Mouse (Mus musculus) midbrain, postnatal 0 days (tissue): ENCODE data around the gene Abtb2. TPM values are rescaled to one million over a fixed set of nuclear protein-coding genes. Genes with fewer than 3 reads are reported as not detected.

ENCODE experiments used
- ATAC-seq: fragments of 200-750 bp; cut with Nextera tagmentation; 2 replicates; pipeline ENCODE4 v1.8.0; 2017; ENCODE audit warnings: moderate number of reproducible peaks, mild to moderate bottlenecking, moderate TSS enrichment, moderate library complexity; ENCODE audit not compliant: low FRiP score
- DNase-seq: peaks from one replicate; pipeline ENCODE4 v3.0.0-alpha.2; 2015; ENCODE audit warnings: low spot score
- H3K27ac ChIP-seq: fragments of 300-500 bp; sonication (generic); 2 replicates; pipeline ENCODE4 v1.5.1; 2014; ENCODE audit warnings: low read depth, mild to moderate bottlenecking, low read length, mixed read lengths
- H3K27me3 ChIP-seq: fragments of 300-500 bp; sonication (generic); 2 replicates; pipeline ENCODE4 v1.6.1; 2014; ENCODE audit warnings: low read length, control low read depth, mixed read lengths; ENCODE audit not compliant: insufficient read depth
- H3K36me3 ChIP-seq: fragments of 300-500 bp; sonication (generic); 2 replicates; pipeline ENCODE4 v1.6.1; 2014; ENCODE audit warnings: low read length, control low read depth, mixed read lengths; ENCODE audit not compliant: insufficient read depth
- H3K4me1 ChIP-seq: fragments of 300-500 bp; sonication (generic); 2 replicates; pipeline ENCODE4 v1.6.1; 2014; ENCODE audit warnings: mild to moderate bottlenecking, control low read depth, antibody characterized with exemption, low read length, mixed read lengths; ENCODE audit not compliant: insufficient read depth
- H3K4me2 ChIP-seq: fragments of 300-500 bp; sonication (generic); 2 replicates; pipeline ENCODE4 v1.6.1; 2014; ENCODE audit warnings: low read depth, mild to moderate bottlenecking, low read length, mixed read lengths; ENCODE audit not compliant: poor library complexity, severe bottlenecking
- H3K4me3 ChIP-seq: fragments of 300-500 bp; sonication (generic); 2 replicates; pipeline ENCODE4 v1.5.1; 2014; ENCODE audit warnings: low read depth, mild to moderate bottlenecking, low read length, moderate library complexity
- H3K9ac ChIP-seq: fragments of 300-500 bp; sonication (generic); replicated peaks from 2 replicates; pipeline ENCODE4 v1.6.1; 2014; ENCODE audit warnings: mild to moderate bottlenecking, low read length, moderate library complexity, mixed read lengths; ENCODE audit not compliant: poor library complexity, severe bottlenecking
- H3K9me3 ChIP-seq: fragments of 300-500 bp; sonication (generic); 2 replicates; pipeline ENCODE4 v1.6.1; 2016; ENCODE audit warnings: low read length, control low read depth
- CTCF ChIP-seq: IDR thresholded peaks from 2 replicates; pipeline ENCODE4 v1.5.1; 2016; ENCODE audit warnings: antibody characterized with exemption, mild to moderate bottlenecking
- WGBS: fragments of 180-500 bp; shearing (Covaris S2); extraction: QIAGEN DNeasy Blood & Tissue Kit; methylation state at CpG from one replicate; pipeline ENCODE4 v1.1.7; 2014; 5-methylcytosine and 5-hydroxymethylcytosine counted together
- polyA plus RNA-seq: library from polyadenylated mRNA; unstranded; fragments of >200 nt; fragmentation: Nextera tagmentation; extraction: Ambion mirVana; gene quantifications from 2 replicates; pipeline ENCODE4 v1.2.1, GENCODE M21; 2015
- total RNA-seq: library from RNA; depleted of rRNA; stranded (reverse); fragments of >200 nt; gene quantifications from 2 replicates; pipeline ENCODE4 v1.2.3, GENCODE M21; 2014

Gene Abtb2
- total and polyA plus RNA-seq, 2 experiments from 2014 or later, result 7.4 to 21.8 TPM

DNA sequence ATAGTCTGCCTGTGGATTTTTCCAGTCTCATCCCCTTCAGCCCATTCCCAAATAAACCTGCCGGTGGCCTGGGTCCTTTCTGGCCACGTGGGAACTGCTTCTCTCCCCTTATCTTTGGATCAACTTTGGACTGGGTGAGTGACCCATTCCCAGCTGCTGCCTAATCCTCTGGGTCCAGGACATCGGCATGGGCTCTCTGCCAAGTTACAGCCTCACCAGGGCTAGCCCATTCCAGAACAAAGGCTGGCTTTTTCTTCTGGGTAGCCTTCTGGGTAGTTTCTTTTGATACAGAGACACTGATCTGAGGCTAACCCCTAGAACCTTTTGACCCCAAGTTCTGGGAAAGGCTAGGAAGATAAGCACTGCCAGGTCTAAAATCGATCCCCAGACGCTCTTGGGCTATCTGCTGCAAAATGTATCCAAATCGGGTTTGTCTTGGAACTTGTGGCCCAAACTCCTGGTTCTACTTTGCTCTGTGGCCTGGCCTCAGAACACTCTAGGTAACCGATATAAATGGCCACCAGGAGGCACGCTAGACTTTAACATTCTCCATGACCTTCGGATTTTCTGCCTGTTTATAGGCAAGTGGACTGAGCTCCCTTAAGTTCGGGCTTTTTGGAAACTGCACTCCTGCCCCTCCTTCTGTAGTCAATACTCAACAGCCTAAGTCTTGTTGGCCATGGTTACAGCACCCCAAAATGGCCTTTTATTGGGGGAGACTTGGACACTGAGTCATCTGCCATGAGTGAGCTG, 9.8 kb upstream of the Abtb2 start:
- TF ChIP-seq CTCF, result peak; percentile 51
- ATAC-seq (no peak), DNase-seq (no peak)
- no peaks in the 10 kb centered on the region for H3K4me1 ChIP-seq
- 64% methylated on average over 10 of the region's 10 CpGs for WGBS
- no peaks in the 10 kb centered on the region for H3K27me3 ChIP-seq
- no peaks in the 10 kb centered on the region for H3K9me3 ChIP-seq
- H3K9ac ChIP-seq, result no peak overlapping the region
- H3K4me2 ChIP-seq, result no peak overlapping the region
- H3K27ac ChIP-seq, result no peak overlapping the region
- no peak overlapping the region for H3K4me3 ChIP-seq
- no peaks in the 10 kb centered on the region for H3K36me3 ChIP-seq

DNA sequence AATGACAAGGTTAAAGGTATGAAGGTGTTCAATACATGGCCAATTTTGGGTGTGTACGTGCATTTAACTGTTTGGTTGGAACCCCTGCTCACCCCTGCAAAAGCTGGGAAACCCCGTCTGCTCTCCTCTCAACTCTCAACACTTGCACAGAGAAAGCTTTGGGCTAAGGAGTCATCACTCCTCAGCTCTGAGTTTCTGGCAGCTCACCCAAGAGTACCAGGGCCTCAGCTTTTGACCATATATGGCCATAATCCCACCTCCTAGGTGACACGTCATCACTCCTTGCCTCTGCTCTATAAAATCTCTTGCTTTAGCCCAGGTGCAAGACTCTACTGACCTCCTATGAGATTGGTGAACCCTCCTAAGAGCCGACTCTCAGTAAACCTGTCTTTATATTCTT, 5.2 kb upstream of the Abtb2 start:
- H3K4me2 ChIP-seq, result no peak overlapping the region
- H3K4me3 ChIP-seq, result no peak overlapping the region
- WGBS, result 83% methylated on average over 4 of the region's 4 CpGs
- ATAC-seq, result no peak
- H3K9ac ChIP-seq, result no peak overlapping the region
- no peaks in the 10 kb centered on the region for H3K4me1 ChIP-seq
- no peak for DNase-seq
- no peaks in the 10 kb centered on the region for H3K36me3 ChIP-seq
- H3K27me3 ChIP-seq, result no peaks in the 10 kb centered on the region
- no peaks in the 10 kb centered on the region for H3K9me3 ChIP-seq
- no peak for TF ChIP-seq CTCF
- H3K27ac ChIP-seq, result no peak overlapping the region

DNA sequence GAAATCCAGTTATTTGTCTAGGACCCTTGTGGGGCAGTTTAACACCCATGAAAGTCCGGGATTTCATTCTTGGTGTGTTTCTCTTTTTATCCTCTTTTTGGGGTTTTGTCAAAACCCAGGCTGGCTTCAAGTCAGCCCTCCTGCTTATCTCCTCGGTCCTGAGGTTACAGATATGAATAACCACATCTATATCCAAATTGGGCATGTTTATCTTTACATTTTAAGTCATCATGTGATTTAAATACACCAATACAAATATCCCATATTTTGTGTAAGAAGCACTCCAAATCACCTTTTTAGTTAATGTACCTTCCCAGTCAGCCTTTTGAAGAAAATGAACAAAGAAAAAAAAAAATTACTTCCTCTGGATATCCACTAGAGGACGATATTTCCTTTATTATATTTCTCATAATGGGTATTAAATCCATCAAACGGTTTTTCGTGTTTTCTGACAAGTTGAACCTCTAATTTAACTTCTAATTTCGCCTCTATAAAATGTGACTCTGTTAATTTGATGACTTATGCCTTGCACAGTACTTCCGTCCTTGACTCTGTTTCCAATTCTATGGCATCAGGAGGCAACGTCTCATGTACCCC, 1.6 kb upstream of the Abtb2 start:
- ATAC-seq (no peak), DNase-seq (peak; percentile 64)
- Histone ChIP-seq H3K27me3 (no peaks in the 10 kb centered on the region), H3K27ac (no peak overlapping the region), H3K4me1 (peaks cover 6% of the 10 kb centered on the region; the same call in 1 of the 2 replicates), H3K36me3 (no peaks in the 10 kb centered on the region), H3K9me3 (no peaks in the 10 kb centered on the region), H3K4me3 (peak overlapping the region; percentile 65), H3K9ac (peak overlapping the region; percentile 15; the same call in 1 of the 2 replicates), H3K4me2 (peak overlapping the region; percentile 98)
- 13% methylated on average over 8 of the region's 8 CpGs for WGBS
- TF ChIP-seq CTCF, result peak; percentile 91

DNA sequence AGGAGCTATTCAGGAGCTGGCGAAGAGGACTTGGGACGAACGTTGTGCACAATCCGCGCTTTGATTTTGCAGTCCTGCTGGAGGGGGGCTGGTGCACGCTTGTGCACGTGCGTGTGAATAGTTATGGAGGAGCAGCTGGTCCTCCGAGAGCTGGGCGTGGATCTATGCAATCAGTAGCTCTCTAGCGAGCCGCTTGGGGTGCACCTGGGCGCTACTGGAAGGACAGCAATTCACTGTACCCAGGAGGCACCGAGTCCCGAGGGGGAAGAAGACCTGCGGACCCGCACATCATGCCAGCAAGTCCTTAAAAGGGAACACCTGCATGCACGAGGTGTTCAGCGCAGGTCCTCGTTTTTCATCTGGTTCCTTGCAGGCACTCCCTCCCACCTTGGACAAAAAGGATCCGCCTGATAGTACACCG, 929 bp upstream of the Abtb2 start:
- peak overlapping the region; percentile 98 for H3K4me2 ChIP-seq
- no peak for TF ChIP-seq CTCF
- WGBS, result under 1% methylated on average over 22 of the region's 22 CpGs

DNA sequence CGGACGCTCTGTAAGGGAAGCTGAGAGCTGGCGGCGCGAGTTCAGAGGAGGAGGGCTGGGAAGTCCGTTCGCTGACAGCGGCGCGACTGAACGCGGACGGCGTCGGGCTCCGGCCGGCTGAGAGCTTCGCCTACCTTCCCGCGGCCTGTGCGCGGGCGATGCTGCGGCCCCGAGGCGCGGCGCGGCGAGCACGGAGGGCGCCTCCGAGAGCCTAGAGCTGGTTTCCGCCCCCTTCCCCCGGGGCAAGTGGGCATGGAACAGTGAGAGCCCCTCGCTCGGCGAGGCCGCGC, 258 bp downstream of the Abtb2 start:
- TF ChIP-seq CTCF, result no peak
- Histone ChIP-seq H3K9ac (peak overlapping the region; percentile 55), H3K4me3 (peak overlapping the region; percentile 65), H3K4me1 (peaks cover 6% of the 10 kb centered on the region; the same call in 1 of the 2 replicates), H3K36me3 (no peaks in the 10 kb centered on the region), H3K4me2 (peak overlapping the region; percentile 98), H3K27me3 (no peaks in the 10 kb centered on the region), H3K27ac (peak overlapping the region; percentile 44; the same call in 1 of the 2 replicates), H3K9me3 (no peaks in the 10 kb centered on the region)
- under 1% methylated on average over 35 of the region's 40 CpGs for WGBS
- DNase-seq, result no peak
- peak; percentile 32 for ATAC-seq

More for the DNA sequence above, 929 bp upstream of the Abtb2 start:
- Histone ChIP-seq H3K27ac (no peak overlapping the region), H3K4me3 (peak overlapping the region; percentile 65), H3K27me3 (no peaks in the 10 kb centered on the region), H3K9me3 (no peaks in the 10 kb centered on the region), H3K4me1 (peaks cover 6% of the 10 kb centered on the region; the same call in 1 of the 2 replicates), H3K36me3 (no peaks in the 10 kb centered on the region), H3K9ac (peak overlapping the region; percentile 15; the same call in 1 of the 2 replicates)
- ATAC-seq (0 out of 2 replicates have a peak, but pooled peaks have one; percentile 8), DNase-seq (peak; percentile 66)
